9 mouse cellular contexts compared by ENCODE assay signal in the genomic region with DNA sequence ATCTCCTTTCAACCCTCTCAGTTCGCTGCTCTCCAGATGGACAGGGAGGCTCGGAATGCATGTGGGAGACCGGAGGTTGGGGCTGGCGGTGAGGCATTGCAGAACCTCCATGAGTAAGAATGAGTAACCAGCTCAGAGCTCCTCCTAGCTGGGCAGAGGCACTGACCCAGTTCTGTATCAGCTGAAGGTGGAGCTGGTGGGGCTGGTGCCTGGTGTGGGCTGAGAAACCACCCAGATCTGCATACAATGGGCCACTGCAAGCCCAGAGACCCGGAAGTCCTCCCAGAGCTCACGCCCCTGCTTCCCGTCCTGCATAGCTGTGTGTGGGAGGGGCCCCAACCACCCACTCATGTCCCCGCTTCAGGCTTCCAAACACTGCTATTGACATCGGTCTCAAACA. TPM values are rescaled to one million over a fixed set of nuclear protein-coding genes. Genes with fewer than 3 reads are reported as not detected.
DNase-seq lines count a peak whose midpoint lies in the region; ATAC-seq and TF ChIP-seq lines count a peak whose summit lies in the region.
"Had no signal": no experiment of that assay in that cellular context is flagged by ENCODE, and none has a peak within 500 bp of the region (broad histone marks: within the 10 kb centered on the region; RNA-seq: fewer than 3 reads in every experiment).

No protein-coding gene starts in this region.

- H3K9ac ChIP-seq in heart, embryonic 12.5 days = no peak overlapping the region
- no peak overlapping the region for H3K9ac ChIP-seq in heart, adult 2 months (ENCODE audit: low read depth, low read length)
- H3K9ac ChIP-seq in kidney, postnatal 0 days (ENCODE audit: low read depth, low read length) = no peak overlapping the region
- no peak overlapping the region for H3K9ac ChIP-seq in midbrain, embryonic 11.5 days (ENCODE audit: low read length)

- peak; percentile 51 for TF ChIP-seq CTCF in heart, adult 2 months (IDR thresholded peaks at IDR 0.05)
- peak; percentile 47; the same call in 1 of the 2 replicates for TF ChIP-seq CTCF in kidney, postnatal 0 days (IDR thresholded peaks at IDR 0.05; ENCODE audit: low read depth)

- intact Hi-C loops in heart, adult 2 months (cut with DNase I) = loop anchor here (2.0 kb wide), 2 partner anchors 15 to 49 kb away; no protein-coding TSS in a partner anchor

- no peaks in the 10 kb centered on the region for H3K36me3 ChIP-seq in heart, embryonic 12.5 days
- no peaks in the 10 kb centered on the region for H3K36me3 ChIP-seq in heart, adult 2 months (ENCODE audit: control insufficient read depth, insufficient read depth, low read length)
- H3K36me3 ChIP-seq in kidney, postnatal 0 days (ENCODE audit: insufficient read depth, low read length) = no peaks in the 10 kb centered on the region
- no peaks in the 10 kb centered on the region for H3K36me3 ChIP-seq in midbrain, embryonic 11.5 days (ENCODE audit: control insufficient read depth, insufficient read depth, low read length)

- no peak overlapping the region for H3K4me3 ChIP-seq in heart, embryonic 12.5 days
- H3K4me3 ChIP-seq in heart, adult 2 months = peak overlapping the region; percentile 14; the same call in 1 of the 2 replicates
- H3K4me3 ChIP-seq in kidney, postnatal 0 days (replicated peaks; ENCODE audit: low read depth, low read length) = no peak overlapping the region
- H3K4me3 ChIP-seq in midbrain, embryonic 11.5 days (ENCODE audit: low read depth, low read length) = no peak overlapping the region

- TF ChIP-seq POLR2A in heart, adult 2 months (IDR thresholded peaks at IDR 0.05; ENCODE audit: insufficient read depth, low read depth, low read length) = no peak

- H3K4me2 ChIP-seq in heart, embryonic 12.5 days = no peak overlapping the region
- peak overlapping the region; percentile 13; the same call in 1 of the 2 replicates for H3K4me2 ChIP-seq in kidney, postnatal 0 days (ENCODE audit: low read length)
- no peak overlapping the region for H3K4me2 ChIP-seq in midbrain, embryonic 11.5 days

- H3K79me2 ChIP-seq in heart, adult 2 months (replicated peaks; ENCODE audit: control insufficient read depth, insufficient read depth, low read length) = no peaks in the 10 kb centered on the region

- ATAC-seq in heart, embryonic 12.5 days (ENCODE audit: insufficient number of reproducible peaks, low FRiP score) = no peak
- ATAC-seq in activated CD4-positive, CD25-positive, alpha-beta regulatory T cell, adult 4 months = peak; percentile 85
- ATAC-seq in kidney, postnatal 0 days (replicated peaks; ENCODE audit: low FRiP score, low read depth) = peak; percentile 89
- no peak for ATAC-seq in midbrain, embryonic 11.5 days (ENCODE audit: low FRiP score)

- H3K9me3 ChIP-seq in heart, embryonic 12.5 days (replicated peaks) = no peaks in the 10 kb centered on the region
- H3K9me3 ChIP-seq in kidney, postnatal 0 days (replicated peaks; ENCODE audit: low read length) = no peaks in the 10 kb centered on the region
- H3K9me3 ChIP-seq in midbrain, embryonic 11.5 days (ENCODE audit: control insufficient read depth, low read length) = no peaks in the 10 kb centered on the region

- peak; percentile 99 for DNase-seq in heart, adult 11 months
- peak; percentile 78 to 87 for DNase-seq in heart, adult 2 months
- DNase-seq in kidney, postnatal 0 days (ENCODE audit: low spot score) = peak; percentile 96
- peak; percentile 60 for DNase-seq in lung, postnatal 14 days
- DNase-seq in yolk sac, embryonic 10.5 days (ENCODE audit: low spot score) = peak; percentile 61
- no peak for DNase-seq in midbrain, embryonic 11.5 days (ENCODE audit: low spot score, missing footprints)

- no peak overlapping the region for H3K27ac ChIP-seq in heart, embryonic 12.5 days (ENCODE audit: poor library complexity, severe bottlenecking)
- peak overlapping the region; percentile 82 for H3K27ac ChIP-seq in heart, adult 2 months
- H3K27ac ChIP-seq in kidney, postnatal 0 days = peak overlapping the region; percentile 91
- H3K27ac ChIP-seq in midbrain, embryonic 11.5 days (ENCODE audit: low read depth, low read length) = no peak overlapping the region
- H3K27ac ChIP-seq: macrophage had no signal

- TF ChIP-seq EP300 in heart, adult 2 months (IDR thresholded peaks at IDR 0.05; ENCODE audit: insufficient read depth, low read depth, low read length) = peak; percentile 84; the same call in 1 of the 2 replicates

- H3K4me1 ChIP-seq in heart, embryonic 12.5 days (replicated peaks) = peaks cover 21% of the 10 kb centered on the region
- H3K4me1 ChIP-seq in heart, adult 2 months (ENCODE audit: control insufficient read depth, insufficient read depth, low read length) = peaks cover 21% of the 10 kb centered on the region
- H3K4me1 ChIP-seq in kidney, postnatal 0 days (replicated peaks; ENCODE audit: insufficient read depth, low read length) = peaks cover 22% of the 10 kb centered on the region; the same call in 1 of the 2 replicates
- H3K4me1 ChIP-seq in midbrain, embryonic 11.5 days (ENCODE audit: control insufficient read depth, insufficient read depth, low read length) = no peaks in the 10 kb centered on the region

- 39% methylated on average over 9 of the region's 9 CpGs for WGBS in heart, embryonic 12.5 days
- 28% methylated on average over 9 of the region's 9 CpGs for WGBS in heart, adult 2 months
- WGBS in kidney, postnatal 0 days = 18% methylated on average over 9 of the region's 9 CpGs
- 84% methylated on average over 9 of the region's 9 CpGs for WGBS in midbrain, embryonic 11.5 days

- H3K27me3 ChIP-seq in heart, embryonic 12.5 days (replicated peaks) = no peaks in the 10 kb centered on the region
- no peaks in the 10 kb centered on the region for H3K27me3 ChIP-seq in heart, adult 2 months (ENCODE audit: control insufficient read depth, insufficient read depth, low read length)
- H3K27me3 ChIP-seq in kidney, postnatal 0 days (ENCODE audit: insufficient read depth, low read length) = no peaks in the 10 kb centered on the region
- no peaks in the 10 kb centered on the region for H3K27me3 ChIP-seq in midbrain, embryonic 11.5 days (ENCODE audit: control insufficient read depth, insufficient read depth, low read length)

RNA-seq across cellular contexts. Expression of gene Irf2bp2, which starts 22.0 kb away (rescaled TPM):
- polyA plus RNA-seq in heart, embryonic 12.5 days (2016; fragmentation: Nextera tagmentation; extraction: Ambion mirVana) = 8.9 and 9.7 TPM in 2 replicates
- polyA plus RNA-seq in activated CD4-positive, CD25-positive, alpha-beta regulatory T cell, adult 4 months (2017; shearing (Covaris generic)) = 10 to 100 TPM; 17.8 to 22.2 TPM
- 100 to 1,000 TPM in 1 of 2 experiments, 10 to 100 TPM in 1; 56.3 to 132 TPM for total RNA-seq in heart, adult 2 months (2021)
- 33.8 and 37.3 TPM in 2 replicates for polyA plus RNA-seq in heart, adult 2 months (2012; rRNA removed)
- polyA plus RNA-seq in kidney, postnatal 0 days (2015; fragmentation: Nextera tagmentation; extraction: Ambion mirVana) = 15.6 and 16.2 TPM in 2 replicates
- polyA plus RNA-seq in midbrain, embryonic 11.5 days (2014; fragmentation: Nextera tagmentation; extraction: Ambion mirVana) = 4.4 and 4.5 TPM in 2 replicates

Comparison
In these comparisons a context has a peak if more than half of its experiments do, and no peak if none do; other contexts are left out.
1. H3K27ac ChIP-seq: peak in heart, adult 2 months (single experiment) and kidney, postnatal 0 days (single experiment); none in heart, embryonic 12.5 days (single experiment) and midbrain, embryonic 11.5 days (single experiment).
2. ATAC-seq: peak in activated CD4-positive, CD25-positive, alpha-beta regulatory T cell, adult 4 months (single experiment) and kidney, postnatal 0 days (single experiment); none in heart, embryonic 12.5 days (single experiment) and midbrain, embryonic 11.5 days (single experiment).